Mouse (Mus musculus) urinary bladder, postnatal 25 days (tissue): ENCODE measurements around the gene Rorb.
A peak's percentile ranks its signal among the peaks of the same experiment; 100 is the strongest.

Experiments
- DNase-seq: peaks from one replicate; pipeline ENCODE4 v3.0.0; 2022; ENCODE audit warnings: low spot score

The Rorb gene

GRCm38 (mm10) chr19:19005144-19005543 is 105.9 kb downstream of the Rorb start:
- no peak for DNase-seq

GRCm38 (mm10) chr19:19004023-19004656 is 106.9 kb downstream of the Rorb start:
- DNase-seq: no peak

- no peak for DNase-seq
These were observed 112.0 kb downstream of the Rorb start for GRCm38 (mm10) chr19:18998966-18999365.

GRCm38 (mm10) chr19:18997711-18998110 is 113.3 kb downstream of the Rorb start:
- DNase-seq: no peak

DNA sequence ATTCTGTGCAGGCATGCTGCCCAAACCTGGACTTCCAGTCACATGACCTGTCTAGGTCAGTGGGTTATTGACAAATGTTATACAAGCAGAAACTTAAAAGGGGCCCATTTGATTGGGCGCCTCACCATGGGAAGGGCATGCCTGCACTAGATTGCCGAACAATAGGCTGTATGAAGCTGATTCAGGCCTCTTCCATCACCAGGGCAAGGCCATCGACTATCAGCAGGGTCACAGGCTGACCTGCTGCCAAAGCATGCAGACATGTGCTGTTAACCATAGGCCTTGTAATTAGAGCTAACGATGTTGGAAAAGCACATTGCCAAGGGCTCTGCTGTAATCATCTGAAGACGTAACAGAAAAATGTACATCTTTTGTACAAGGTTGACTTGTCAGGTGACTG is 131.0 kb downstream of the Rorb start:
- no peak for DNase-seq

GRCm38 (mm10) chr19:18974796-18975660 is 136.0 kb downstream of the Rorb start:
- DNase-seq: peak; percentile 6

- no peak for DNase-seq
These were observed 141.6 kb downstream of the Rorb start for GRCm38 (mm10) chr19:18969386-18969785.

- no peak for DNase-seq
These were observed 143.7 kb downstream of the Rorb start for GRCm38 (mm10) chr19:18967307-18967706.

DNA sequence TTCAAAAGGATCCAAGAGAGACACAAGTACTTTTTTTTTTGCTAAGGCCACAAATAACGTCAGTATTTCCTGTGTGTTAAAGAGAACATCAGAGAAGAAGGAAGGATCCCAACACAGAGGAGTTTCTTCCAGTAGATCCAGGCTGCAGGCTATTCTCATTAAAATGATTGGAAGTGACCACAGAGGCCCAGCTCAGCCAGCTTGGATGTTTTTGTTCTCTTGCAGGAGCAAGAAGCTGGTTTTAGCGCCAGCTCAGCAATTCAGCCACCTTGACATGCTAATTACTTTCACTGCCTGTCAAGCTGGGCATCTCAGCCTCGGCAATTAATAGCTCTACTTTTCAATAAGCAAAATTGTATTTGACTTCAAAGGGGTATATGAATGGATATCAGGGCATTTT is 151.1 kb downstream of the Rorb start:
- no peak for DNase-seq

- no peak for DNase-seq
These were observed 158.2 kb downstream of the Rorb start for GRCm38 (mm10) chr19:18952806-18953205.

- no peak for DNase-seq
These were observed 163.8 kb downstream of the Rorb start for GRCm38 (mm10) chr19:18947193-18947592.

DNA sequence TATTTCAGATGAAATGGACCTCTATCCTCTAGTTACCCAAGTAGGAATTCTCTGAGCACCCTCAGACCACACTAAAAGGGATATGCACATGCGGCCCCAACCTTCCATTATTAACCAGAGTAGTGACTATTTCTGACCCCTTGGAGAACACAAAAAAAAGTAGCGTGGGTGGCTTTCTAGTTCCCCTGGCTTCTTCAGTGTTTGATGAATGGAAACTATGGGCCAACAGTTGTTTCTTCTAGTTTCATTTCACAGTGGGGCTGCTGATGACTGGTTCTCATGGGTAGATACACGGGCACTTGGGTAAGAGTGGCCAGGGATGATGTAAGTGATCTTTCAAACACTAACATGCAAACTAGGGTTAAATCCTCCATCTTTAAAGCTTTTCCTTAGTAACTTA is 165.7 kb downstream of the Rorb start:
- no peak for DNase-seq

- no peak for DNase-seq
These were observed 169.6 kb downstream of the Rorb start for GRCm38 (mm10) chr19:18941391-18941790.

- DNase-seq: no peak
These were observed 199.1 kb downstream of the Rorb start for GRCm38 (mm10) chr19:18911755-18912340.

- DNase-seq: no peak
These were observed 201.4 kb downstream of the Rorb start for GRCm38 (mm10) chr19:18909641-18910040.

DNA sequence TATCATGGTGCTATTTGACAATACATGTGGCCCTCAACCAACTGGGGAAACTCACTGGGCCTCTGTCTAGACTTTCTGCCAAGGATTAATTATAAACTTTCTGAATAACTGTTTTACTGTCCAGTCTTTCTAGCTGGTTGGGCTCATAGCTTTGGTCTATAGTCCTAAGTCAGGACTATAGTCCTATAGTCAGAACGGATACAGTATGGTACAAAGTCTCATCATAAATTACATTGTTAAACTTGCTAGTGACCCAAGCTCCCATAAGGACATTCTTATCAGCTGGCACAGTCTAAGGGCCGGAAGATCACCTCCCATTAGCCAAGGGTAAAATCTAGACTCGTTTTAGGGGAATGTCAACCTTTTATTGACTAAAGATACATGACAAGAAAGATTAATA is 205.5 kb downstream of the Rorb start:
- no peak for DNase-seq

DNA sequence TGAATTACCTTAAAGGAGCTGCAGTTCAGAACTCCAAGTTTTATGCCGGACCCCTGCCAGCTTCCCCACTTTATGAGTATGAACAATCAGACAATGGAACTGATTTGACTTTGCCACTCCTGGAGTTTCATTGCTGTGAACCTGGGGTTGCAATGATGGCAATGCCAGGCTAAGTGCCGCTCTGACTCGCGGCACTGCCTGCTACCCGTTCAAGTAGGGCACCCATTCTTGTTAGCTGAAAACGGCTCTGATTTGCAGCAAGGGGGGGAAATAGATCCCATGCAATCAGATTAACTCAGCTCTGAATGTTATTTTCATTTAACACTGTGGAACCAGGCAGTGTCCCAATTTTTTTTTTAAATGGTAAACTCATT is 208.3 kb downstream of the Rorb start:
- no peak for DNase-seq

- no peak for DNase-seq
These were observed 208.8 kb downstream of the Rorb start for GRCm38 (mm10) chr19:18902041-18902693.

GRCm38 (mm10) chr19:18898238-18898637 is 212.8 kb downstream of the Rorb start:
- no peak for DNase-seq

GRCm38 (mm10) chr19:18890216-18890615 is 220.8 kb downstream of the Rorb start:
- peak; percentile 6 for DNase-seq

DNA sequence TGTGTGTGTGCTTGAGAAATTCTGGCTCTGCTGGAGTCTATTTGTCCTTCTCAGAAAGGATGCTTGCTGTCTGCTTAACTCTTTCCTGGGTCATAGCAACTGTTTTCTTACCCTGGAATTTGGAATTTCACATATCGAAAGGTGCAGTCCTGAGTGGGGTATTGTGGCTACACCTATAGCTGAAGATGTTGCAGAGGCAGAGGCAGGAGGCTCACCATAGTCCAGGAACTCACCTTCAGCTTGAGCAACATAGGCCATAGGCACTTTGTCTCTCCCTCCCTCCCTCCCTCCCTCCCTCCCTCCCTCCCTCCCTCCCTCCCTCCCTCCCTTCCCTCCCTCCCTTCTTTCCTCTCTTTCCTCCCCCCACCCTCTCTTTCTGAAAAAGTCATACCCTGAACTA is 221.4 kb downstream of the Rorb start:
- DNase-seq: no peak

DNA sequence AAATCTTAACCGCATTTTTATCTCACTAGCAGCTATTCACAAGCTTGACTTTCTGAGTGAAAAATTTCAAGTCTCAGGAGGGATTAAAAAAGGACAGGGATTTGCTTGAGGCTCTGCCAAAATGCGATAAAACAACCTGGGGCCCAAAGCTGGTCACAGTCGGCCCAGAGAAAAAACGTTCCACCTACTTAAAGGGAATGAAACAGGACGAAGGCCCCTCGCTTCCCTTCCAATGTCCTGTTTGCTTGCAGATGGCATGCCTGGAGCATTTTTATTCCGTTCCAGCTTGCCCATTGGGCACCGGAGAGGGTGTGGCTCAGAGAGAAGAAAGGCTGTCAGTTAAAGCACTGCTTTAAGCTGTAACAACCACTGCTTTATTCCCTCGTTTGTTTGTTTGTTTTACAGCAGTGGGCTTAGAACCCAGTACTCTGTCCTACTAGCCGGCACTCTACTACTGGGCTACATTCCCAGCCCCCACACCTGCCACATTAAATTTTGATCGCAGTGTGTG is 221.8 kb downstream of the Rorb start:
- DNase-seq: no peak
